Mouse (Mus musculus) cortical plate, adult 2 months (tissue): Measurements from ENCODE around the gene Ccdc85b.

Experiments
- CTCF ChIP-seq: fragments of 200-500 bp; IDR thresholded peaks from 2 replicates; pipeline ENCODE4 v1.5.1; 2011; ENCODE audit warnings: mild to moderate bottlenecking, control low read depth, low read length; ENCODE audit not compliant: insufficient read depth; ENCODE audit errors: extremely low read depth
- POLR2A ChIP-seq: fragments of 200-500 bp; IDR thresholded peaks from 2 replicates; pipeline ENCODE4 v1.6.1; 2011; ENCODE audit warnings: mild to moderate bottlenecking, low read length, control low read depth; ENCODE audit not compliant: insufficient read depth; ENCODE audit errors: extremely low read depth

DNA sequence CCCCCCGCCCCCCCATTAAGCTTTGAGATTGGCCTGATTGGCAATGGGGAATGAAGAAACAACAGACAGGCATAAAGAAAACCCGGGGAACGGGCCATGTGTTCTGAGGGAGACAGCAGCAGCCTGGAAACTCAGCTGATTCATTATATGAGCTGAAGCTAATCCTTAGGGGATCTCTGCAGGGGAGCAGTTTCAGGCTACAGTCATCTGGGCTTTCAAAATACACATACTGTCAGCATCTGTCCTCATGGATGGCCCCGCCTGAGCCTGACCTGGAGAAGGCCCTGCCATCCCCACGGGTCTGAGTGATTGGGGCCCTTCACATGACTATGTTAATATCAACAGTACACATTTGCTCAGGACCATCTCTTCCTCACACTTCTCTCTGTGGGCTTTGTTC is 14.2 kb upstream of the Ccdc85b start:
- TF ChIP-seq POLR2A (no peak), CTCF (no peak)
